Mouse (Mus musculus): ENCODE measurements around the gene Tmem97. TPM values are rescaled to one million over a fixed set of nuclear protein-coding genes. Genes with fewer than 3 reads are reported as not detected.

Tmem97 gene
- polyA plus RNA-seq, 1 experiment = 34.4 TPM

- TF ChIP-seq POLR2A (IDR thresholded peaks at IDR 0.05; ENCODE audit: low read depth, low read length) (no peak), CTCF (conservative IDR thresholded peaks at IDR 0.05; ENCODE audit: insufficient read depth, insufficient read length, low read depth, low read length) (no peak)
- H3K4me3 ChIP-seq (ENCODE audit: insufficient read depth, low read depth, low read length) = no peak overlapping the region
These were observed 49.9 kb downstream of the Tmem97 start for GRCm38 (mm10) chr11:78500623-78501202.

DNA sequence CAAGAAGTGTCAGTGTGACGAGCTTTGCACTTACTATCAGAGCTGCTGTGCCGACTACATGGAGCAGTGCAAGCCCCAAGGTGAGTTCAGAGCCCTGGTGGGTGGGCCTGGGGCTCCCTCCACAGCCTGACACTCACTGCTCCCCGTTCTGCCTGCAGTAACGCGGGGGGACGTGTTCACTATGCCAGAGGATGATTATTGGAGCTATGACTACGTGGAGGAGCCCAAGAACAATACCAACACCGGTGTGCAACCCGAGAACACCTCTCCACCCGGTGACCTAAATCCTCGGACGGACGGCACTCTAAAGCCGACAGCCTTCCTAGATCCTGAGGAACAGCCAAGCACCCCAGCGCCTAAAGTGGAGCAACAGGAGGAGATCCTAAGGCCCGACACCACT lies 51.0 kb downstream of the Tmem97 start:
- H3K27ac ChIP-seq (ENCODE audit: insufficient read depth, low read depth, low read length) = no peak overlapping the region
- H3K4me1 ChIP-seq (ENCODE audit: control insufficient read depth, insufficient read depth, low read length) = no peaks in the 10 kb centered on the region
- TF ChIP-seq CTCF (conservative IDR thresholded peaks at IDR 0.05; ENCODE audit: insufficient read depth, insufficient read length, low read depth, low read length) (no peak), POLR2A (IDR thresholded peaks at IDR 0.05; ENCODE audit: low read depth, low read length) (no peak)
- WGBS = 39% methylated on average over 16 of the region's 16 CpGs
- H3K27me3 ChIP-seq (replicated peaks; ENCODE audit: control insufficient read depth, insufficient read depth, low read length) = no peaks in the 10 kb centered on the region; the same call in 1 of the 2 replicates
- no peak overlapping the region for H3K4me3 ChIP-seq (ENCODE audit: insufficient read depth, low read depth, low read length)
- no peak for DNase-seq
- H3K36me3 ChIP-seq (ENCODE audit: control insufficient read depth, insufficient read depth, low read length) = no peaks in the 10 kb centered on the region

More at GRCm38 (mm10) chr11:78500623-78501202, 49.9 kb downstream of the Tmem97 start:
- Histone ChIP-seq H3K27me3 (replicated peaks; ENCODE audit: control insufficient read depth, insufficient read depth, low read length) (no peaks in the 10 kb centered on the region), H3K27ac (ENCODE audit: insufficient read depth, low read depth, low read length) (no peak overlapping the region), H3K36me3 (ENCODE audit: control insufficient read depth, insufficient read depth, low read length) (no peaks in the 10 kb centered on the region), H3K4me1 (ENCODE audit: control insufficient read depth, insufficient read depth, low read length) (no peaks in the 10 kb centered on the region)
- 81% methylated on average over 9 of the region's 9 CpGs for WGBS
- no peak for DNase-seq

DNA sequence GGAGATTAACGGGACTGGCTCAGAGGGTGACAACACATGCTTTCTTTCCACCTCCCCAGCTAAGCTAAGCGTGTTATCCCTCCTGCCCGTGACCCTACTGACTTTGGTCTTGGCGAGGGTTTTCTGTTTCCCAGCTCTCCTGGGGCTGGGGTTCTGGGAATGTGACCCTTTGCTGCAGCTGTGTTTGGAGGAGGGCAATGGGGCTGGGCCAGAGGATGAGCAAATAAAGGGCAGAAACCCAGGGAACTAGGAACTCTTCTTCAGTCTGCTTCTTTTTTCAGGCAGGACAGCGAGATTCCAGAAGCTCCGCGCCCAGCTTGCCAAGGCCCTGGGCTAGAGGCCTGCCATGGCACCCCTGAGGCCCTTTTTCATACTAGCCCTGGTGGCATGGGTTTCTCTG lies 51.6 kb downstream of the Tmem97 start, which contains the start of gene Vtn:
Gene Vtn (plus strand): TSS at position 88 of the 400 bp plus-strand sequence.
- Histone ChIP-seq H3K4me3 (ENCODE audit: insufficient read depth, low read depth, low read length) (peak within 1 kb of the TSS; percentile 24; the same call in 1 of the 2 replicates), H3K27me3 (replicated peaks; ENCODE audit: control insufficient read depth, insufficient read depth, low read length) (no peaks in the 10 kb centered on the region; the same call in 1 of the 2 replicates), H3K4me1 (ENCODE audit: control insufficient read depth, insufficient read depth, low read length) (no peaks in the 10 kb centered on the region), H3K36me3 (ENCODE audit: control insufficient read depth, insufficient read depth, low read length) (no peaks in the 10 kb centered on the region), H3K27ac (ENCODE audit: insufficient read depth, low read depth, low read length) (no peak within 1 kb of the TSS)
- WGBS = 58% methylated on average over 7 of the region's 7 CpGs
- TF ChIP-seq POLR2A (IDR thresholded peaks at IDR 0.05; ENCODE audit: low read depth, low read length) = no peak
- no peak for TF ChIP-seq CTCF (conservative IDR thresholded peaks at IDR 0.05; ENCODE audit: insufficient read depth, insufficient read length, low read depth, low read length)
- no peak for DNase-seq

DNA sequence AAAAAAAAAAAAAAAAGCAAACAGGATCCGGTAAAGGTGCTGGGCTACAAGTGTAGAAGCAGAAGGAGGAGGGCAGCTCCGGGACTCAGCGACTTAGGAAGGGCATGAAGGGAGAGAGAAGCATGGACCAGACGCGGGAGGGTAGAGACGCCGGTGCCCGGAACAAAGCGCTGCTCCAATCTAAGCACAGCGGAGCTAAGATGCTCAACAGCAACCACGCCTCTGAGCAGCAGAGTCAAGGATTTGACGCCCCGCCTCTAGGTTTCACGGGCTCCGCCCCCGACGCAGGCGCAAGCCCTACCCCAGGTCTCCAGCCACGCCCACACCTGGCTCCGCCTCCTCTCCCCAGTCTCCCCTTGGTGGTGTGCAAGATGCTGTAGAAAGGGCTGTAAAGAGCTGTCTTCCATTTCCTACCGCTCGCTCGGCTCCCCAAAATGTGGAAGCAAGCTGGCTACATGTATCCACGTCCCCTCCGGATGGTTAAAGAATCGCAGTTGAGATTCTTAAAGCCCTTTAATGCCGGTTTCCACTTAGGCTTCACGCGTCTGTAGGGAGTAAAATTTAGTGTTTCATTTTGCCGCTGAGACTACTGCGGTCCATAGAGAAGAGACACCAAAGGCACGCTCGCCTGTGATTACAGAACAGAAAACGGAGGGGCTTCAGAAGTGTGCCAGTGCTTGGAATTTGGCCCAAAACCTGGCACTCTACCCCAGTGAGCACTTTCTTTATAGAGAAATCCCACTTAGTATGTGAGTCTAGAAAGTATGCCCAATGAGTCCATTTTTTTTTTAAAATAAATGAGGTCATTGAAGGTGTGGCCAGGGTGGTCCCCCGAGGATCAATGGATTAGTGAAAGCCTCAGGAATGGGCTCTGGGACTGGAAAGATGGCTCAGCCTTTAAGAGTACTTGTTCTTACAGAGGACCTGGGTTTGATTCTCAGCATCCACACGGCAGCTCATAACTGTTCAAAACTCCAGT lies 52.7 kb downstream of the Tmem97 start, which contains the start of gene Sarm1:
Gene Sarm1 (minus strand): TSS at position 211 of the 979 bp plus-strand sequence.
- Histone ChIP-seq H3K27ac (ENCODE audit: insufficient read depth, low read depth, low read length) (no peak within 1 kb of the TSS), H3K27me3 (replicated peaks; ENCODE audit: control insufficient read depth, insufficient read depth, low read length) (no peaks in the 10 kb centered on the region; the same call in 1 of the 2 replicates), H3K4me3 (ENCODE audit: insufficient read depth, low read depth, low read length) (peak within 1 kb of the TSS; percentile 48), H3K36me3 (ENCODE audit: control insufficient read depth, insufficient read depth, low read length) (no peaks in the 10 kb centered on the region), H3K4me1 (ENCODE audit: control insufficient read depth, insufficient read depth, low read length) (no peaks in the 10 kb centered on the region)
- WGBS = 4% methylated on average over 36 of the region's 36 CpGs
- peak; percentile 94 for DNase-seq
- no peak for TF ChIP-seq POLR2A (IDR thresholded peaks at IDR 0.05; ENCODE audit: low read depth, low read length)
- TF ChIP-seq CTCF (conservative IDR thresholded peaks at IDR 0.05; ENCODE audit: insufficient read depth, insufficient read length, low read depth, low read length) = no peak

GRCm38 (mm10) chr11:78497071-78497541 lies 53.5 kb downstream of the Tmem97 start:
- peak overlapping the region; percentile 48 for H3K4me3 ChIP-seq (ENCODE audit: insufficient read depth, low read depth, low read length)
- H3K36me3 ChIP-seq (ENCODE audit: control insufficient read depth, insufficient read depth, low read length) = no peaks in the 10 kb centered on the region
- no peaks in the 10 kb centered on the region for H3K4me1 ChIP-seq (ENCODE audit: control insufficient read depth, insufficient read depth, low read length)
- 1% methylated on average over 44 of the region's 44 CpGs for WGBS
- DNase-seq = peak; percentile 4
- no peaks in the 10 kb centered on the region; the same call in 1 of the 2 replicates for H3K27me3 ChIP-seq (replicated peaks; ENCODE audit: control insufficient read depth, insufficient read depth, low read length)
- TF ChIP-seq CTCF (conservative IDR thresholded peaks at IDR 0.05; ENCODE audit: insufficient read depth, insufficient read length, low read depth, low read length) = no peak
- no peak for TF ChIP-seq POLR2A (IDR thresholded peaks at IDR 0.05; ENCODE audit: low read depth, low read length)
- no peak overlapping the region for H3K27ac ChIP-seq (ENCODE audit: insufficient read depth, low read depth, low read length)

GRCm38 (mm10) chr11:78495904-78496303 lies 54.7 kb downstream of the Tmem97 start:
- Histone ChIP-seq H3K4me1 (ENCODE audit: control insufficient read depth, insufficient read depth, low read length) (no peaks in the 10 kb centered on the region), H3K36me3 (ENCODE audit: control insufficient read depth, insufficient read depth, low read length) (no peaks in the 10 kb centered on the region), H3K27ac (ENCODE audit: insufficient read depth, low read depth, low read length) (no peak overlapping the region), H3K4me3 (ENCODE audit: insufficient read depth, low read depth, low read length) (no peak overlapping the region), H3K27me3 (replicated peaks; ENCODE audit: control insufficient read depth, insufficient read depth, low read length) (no peaks in the 10 kb centered on the region; the same call in 1 of the 2 replicates)
- no peak for TF ChIP-seq CTCF (conservative IDR thresholded peaks at IDR 0.05; ENCODE audit: insufficient read depth, insufficient read length, low read depth, low read length)
- TF ChIP-seq POLR2A (IDR thresholded peaks at IDR 0.05; ENCODE audit: low read depth, low read length) = no peak
- peak; percentile 15 for DNase-seq
- 4% methylated on average over 6 of the region's 6 CpGs for WGBS

Other genes starting within 250 kb of the Tmem97 start
- gene Spag5, start 249.2 kb downstream of the Tmem97 start, polyA plus RNA-seq (2012; rRNA removed) = 13.2 and 15.0 TPM in 2 replicates
- gene Aldoc, start 227.8 kb downstream of the Tmem97 start, polyA plus RNA-seq (2012; rRNA removed) = 36.2 and 43.5 TPM in 2 replicates
- gene Pigs, start 222.4 kb downstream of the Tmem97 start, polyA plus RNA-seq (2012; rRNA removed) = 69.1 and 79.1 TPM in 2 replicates
- gene Unc119, start 207.3 kb downstream of the Tmem97 start, polyA plus RNA-seq (2012; rRNA removed) = 20.3 and 20.8 TPM in 2 replicates
- gene Foxn1, start 164.2 kb downstream of the Tmem97 start, polyA plus RNA-seq (2012; rRNA removed) = 0.03 and 0.05 TPM in 2 replicates
- 91.0 and 105 TPM in 2 replicates for gene Slc13a2, start 128.6 kb downstream of the Tmem97 start, polyA plus RNA-seq (2012; rRNA removed)
- gene Slc46a1, start 85.1 kb downstream of the Tmem97 start, polyA plus RNA-seq (2012; rRNA removed) = 93.2 and 115 TPM in 2 replicates
- 0.35 and 0.38 TPM in 2 replicates for gene Sarm1, start 53.0 kb downstream of the Tmem97 start, polyA plus RNA-seq (2012; rRNA removed)
- gene Vtn, start 51.7 kb downstream of the Tmem97 start, polyA plus RNA-seq (2012; rRNA removed) = 3.3 and 3.6 TPM in 2 replicates
- not detected in 2 replicates for gene Sebox, start 47.3 kb downstream of the Tmem97 start, polyA plus RNA-seq (2012; rRNA removed)
- gene Tmem199, start 38.6 kb downstream of the Tmem97 start, polyA plus RNA-seq (2012; rRNA removed) = 14.0 and 15.9 TPM in 2 replicates
- 115 and 118 TPM in 2 replicates for gene Poldip2, start 38.6 kb downstream of the Tmem97 start, polyA plus RNA-seq (2012; rRNA removed)
- 33.0 and 33.3 TPM in 2 replicates for gene Tnfaip1, start 14.4 kb downstream of the Tmem97 start, polyA plus RNA-seq (2012; rRNA removed)
- gene Ift20, start 14.4 kb downstream of the Tmem97 start, polyA plus RNA-seq (2012; rRNA removed) = 57.2 and 61.6 TPM in 2 replicates
- 11.7 and 12.1 TPM in 2 replicates for gene Nlk, start 146.6 kb upstream of the Tmem97 start, polyA plus RNA-seq (2012; rRNA removed)
- gene Ccnq, start 201.0 kb upstream of the Tmem97 start, polyA plus RNA-seq (2012; rRNA removed) = 56.9 and 60.1 TPM in 2 replicates